Mouse (Mus musculus): ENCODE data around the gene Cd55.
"Not testable (repeated sequence)": the region's sequence is repeated elsewhere in the genome, so short reads cannot be mapped to it uniquely, and the experiment has no call there.

The Cd55 gene

GRCm38 (mm10) chr1:130427175-130427853 lies 35.2 kb downstream of the Cd55 start:
- DNase-seq (ENCODE audit: low spot score), result not testable (repeated sequence)

- no peak for DNase-seq (ENCODE audit: low spot score)
These were observed 39.9 kb downstream of the Cd55 start, which contains the start of gene Cd55b for GRCm38 (mm10) chr1:130422664-130423111. TSS of gene Cd55b (minus strand) at chr1:130423009.

GRCm38 (mm10) chr1:130422033-130422432 lies 40.5 kb downstream of the Cd55 start:
- DNase-seq (ENCODE audit: low spot score), result not testable (repeated sequence)

GRCm38 (mm10) chr1:130397109-130397508 lies 65.4 kb downstream of the Cd55 start:
- DNase-seq (ENCODE audit: low spot score), result not testable (repeated sequence)
